Comparison of ENCODE assay signal across 8 mouse cellular contexts in the genomic region with DNA sequence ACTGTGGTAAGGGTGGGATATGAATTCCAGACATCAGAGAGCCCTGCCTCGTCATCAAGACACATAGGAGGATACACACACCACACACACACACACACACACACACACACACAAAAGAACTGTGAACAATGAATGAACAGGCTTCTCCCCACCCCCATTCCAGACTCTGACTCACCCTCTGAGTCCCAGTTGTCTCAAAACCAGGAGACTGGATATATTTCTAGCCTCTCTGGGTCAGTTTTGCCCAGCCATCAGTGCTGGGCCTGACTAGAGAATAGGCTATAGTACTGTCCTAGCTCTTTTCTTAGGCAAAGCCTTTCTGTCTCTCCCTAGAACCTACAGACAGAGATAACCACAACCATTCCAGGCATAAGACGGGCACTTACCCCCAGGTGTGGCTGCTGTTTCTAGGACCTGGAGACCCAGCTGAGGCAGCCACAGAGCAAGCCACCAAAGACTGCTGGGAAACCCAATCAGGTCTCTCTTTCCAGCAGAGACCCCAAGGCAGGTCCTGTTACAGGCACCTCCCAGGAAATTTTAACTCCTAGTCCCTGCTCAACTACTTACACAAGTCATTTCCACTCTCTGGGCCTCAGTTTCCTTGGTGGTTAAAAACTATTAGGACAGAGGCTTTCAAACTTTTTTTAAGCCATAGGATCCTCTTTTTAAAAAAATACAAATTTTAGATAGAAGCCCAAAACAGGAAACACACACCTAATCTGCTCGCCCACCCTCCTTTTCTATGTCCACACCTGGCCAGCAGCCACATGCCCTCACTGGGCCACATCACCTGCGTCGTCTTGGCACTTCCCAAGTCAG. TPM values are rescaled to one million over a fixed set of nuclear protein-coding genes. Genes with fewer than 3 reads are reported as not detected.
DNase-seq lines count a peak whose midpoint lies in the region; ATAC-seq and TF ChIP-seq lines count a peak whose summit lies in the region.

No protein-coding gene starts in this region.

- ATAC-seq in heart, embryonic 12.5 days (ENCODE audit: insufficient number of reproducible peaks, low FRiP score): no peak
- no peak; the same call in 1 of the 2 replicates for ATAC-seq in kidney, embryonic 16.5 days (ENCODE audit: low FRiP score, low TSS enrichment)

- intact Hi-C loops in heart, postnatal 36 days (cut with DNase I): loop anchor here (2.0 kb wide), 1 partner anchor 134 kb away; a partner anchor contains a TSS

- H3K79me2 ChIP-seq in myocyte (ENCODE audit: control insufficient read depth, insufficient read depth): peaks cover 38% of the 10 kb centered on the region

- peak overlapping the region; percentile 97 for H3ac ChIP-seq in myocyte (ENCODE audit: control insufficient read depth, insufficient read length)

- in situ Hi-C loops in ES-E14 (cut with MboI; ENCODE audit: low sequenced_read_pairs in 2 of 2, unreplicated experiment in 2 of 2): no loop called here

- peak overlapping the region; percentile 97 for H3K27ac ChIP-seq in heart, embryonic 12.5 days (ENCODE audit: poor library complexity, severe bottlenecking)
- no peak overlapping the region for H3K27ac ChIP-seq in ES-E14 (ENCODE audit: insufficient read depth, low read depth, low read length, poor library complexity, severe bottlenecking)
- H3K27ac ChIP-seq in kidney, embryonic 16.5 days (ENCODE audit: low read length): peak overlapping the region; percentile 89

- WGBS in heart, embryonic 12.5 days: 17% methylated on average over 5 of the region's 5 CpGs
- WGBS in kidney, embryonic 16.5 days: 25% methylated on average over 5 of the region's 5 CpGs

- H3K4me1 ChIP-seq in heart, embryonic 12.5 days (replicated peaks): peaks cover 54% of the 10 kb centered on the region
- H3K4me1 ChIP-seq in ES-E14 (ENCODE audit: control insufficient read depth in 2 of 2, insufficient read depth in 2 of 2, low read length in 2 of 2, poor library complexity in 1 of 2): peaks cover 0 to 2% of the 10 kb centered on the region in 2 experiments; a peak in 2 of 4 replicates
- H3K4me1 ChIP-seq in kidney, embryonic 16.5 days (ENCODE audit: insufficient read depth, low read length): peaks cover 23% of the 10 kb centered on the region

- peak overlapping the region; percentile 86 for H3K4me3 ChIP-seq in heart, embryonic 12.5 days
- H3K4me3 ChIP-seq in ES-E14 (ENCODE audit: insufficient read depth in 1 of 2, low read depth in 1 of 2, low read length in 2 of 2, poor library complexity in 1 of 2, severe bottlenecking in 1 of 2): peak overlapping the region; percentile 82 to 87
- peak overlapping the region; percentile 83 for H3K4me3 ChIP-seq in kidney, embryonic 16.5 days (ENCODE audit: low read length)
- peak overlapping the region; percentile 61 for H3K4me3 ChIP-seq in myocyte

- no peaks in the 10 kb centered on the region for H3K9me3 ChIP-seq in heart, embryonic 12.5 days (replicated peaks)
- no peaks in the 10 kb centered on the region for H3K9me3 ChIP-seq in ES-E14 (ENCODE audit: control insufficient read depth, insufficient read depth, low read depth, low read length)
- no peaks in the 10 kb centered on the region for H3K9me3 ChIP-seq in kidney, embryonic 16.5 days (ENCODE audit: low read length)

- H3K27me3 ChIP-seq in heart, embryonic 12.5 days (replicated peaks): no peaks in the 10 kb centered on the region
- H3K27me3 ChIP-seq in kidney, embryonic 16.5 days (ENCODE audit: insufficient read depth, low read length): no peaks in the 10 kb centered on the region
- no peaks in the 10 kb centered on the region for H3K27me3 ChIP-seq in myocyte (ENCODE audit: control insufficient read depth, insufficient read depth, insufficient read length)

- TF ChIP-seq POLR2A in myocyte (IDR thresholded peaks at IDR 0.05; ENCODE audit: insufficient read length, low read depth): peak; percentile 34

- H3K9ac ChIP-seq in heart, embryonic 12.5 days: peak overlapping the region; percentile 98
- peak overlapping the region; percentile 79 for H3K9ac ChIP-seq in ES-E14 (ENCODE audit: insufficient read depth, low read depth, low read length, poor library complexity, severe bottlenecking)
- H3K9ac ChIP-seq in kidney, embryonic 16.5 days (replicated peaks; ENCODE audit: low read length): peak overlapping the region; percentile 98

- DNase-seq in heart, postnatal 36 days: no peak
- no peak for DNase-seq in ES-E14 (ENCODE audit: low read depth, low spot score)
- peak; percentile 66 for DNase-seq in fibroblast of lung, adult 2 months (ENCODE audit: low read depth)
- DNase-seq in spleen, adult 18-20 months: no peak
- no peak for DNase-seq in layer of hippocampus, adult 9-10 months (ENCODE audit: low spot score)

- peaks cover 24% of the 10 kb centered on the region for H3K36me3 ChIP-seq in heart, embryonic 12.5 days
- H3K36me3 ChIP-seq in ES-E14 (ENCODE audit: control insufficient read depth, insufficient read depth, low read length, poor library complexity, severe bottlenecking): peaks cover 4% of the 10 kb centered on the region; the same call in 1 of the 2 replicates
- H3K36me3 ChIP-seq in kidney, embryonic 16.5 days (ENCODE audit: insufficient read depth, low read length): peaks cover 14% of the 10 kb centered on the region
- peaks cover 9% of the 10 kb centered on the region for H3K36me3 ChIP-seq in myocyte (ENCODE audit: control insufficient read depth, insufficient read depth)

- peak overlapping the region; percentile 78 for H3K4me2 ChIP-seq in heart, embryonic 12.5 days
- H3K4me2 ChIP-seq in kidney, embryonic 16.5 days (replicated peaks; ENCODE audit: low read depth, low read length): peak overlapping the region; percentile 82
- H3K4me2 ChIP-seq in myocyte (ENCODE audit: low read depth): peak overlapping the region; percentile 88

TF ChIP-seq in ES-E14, 5 proteins besides CTCF, POLR2A, EP300 and RAD21:
- no peak for TF ChIP-seq CHD2 (IDR thresholded peaks at IDR 0.05; ENCODE audit: low read depth, low read length)
- no peak for TF ChIP-seq ZC3H11A (IDR thresholded peaks at IDR 0.05; ENCODE audit: borderline replicate concordance, low read depth, low read length)
- no peak for TF ChIP-seq HCFC1 (IDR thresholded peaks at IDR 0.05; ENCODE audit: borderline replicate concordance, insufficient read depth, low read length)
- TF ChIP-seq MAFK (IDR thresholded peaks at IDR 0.05; ENCODE audit: insufficient read depth, low read depth, low read length): no peak
- TF ChIP-seq ZNF384 (IDR thresholded peaks at IDR 0.05; ENCODE audit: low read depth, low read length): no peak

TF ChIP-seq in myocyte, 11 proteins besides CTCF, POLR2A, EP300 and RAD21:
- peak in 1 of 3 experiments; percentile 33 for TF ChIP-seq MYOD1 (IDR thresholded peaks at IDR 0.05; ENCODE audit: control insufficient read depth in 1 of 3, insufficient read length in 2 of 3, low read depth in 2 of 3)
- peak in 1 of 3 experiments; percentile 12 for TF ChIP-seq MYOG (IDR thresholded peaks at IDR 0.05; ENCODE audit: control insufficient read depth in 1 of 3, insufficient read depth in 1 of 3, insufficient read length in 2 of 3, low read depth in 2 of 3)
- no peak for TF ChIP-seq MAX (IDR thresholded peaks at IDR 0.05; ENCODE audit: low read depth)

RNA-seq across cellular contexts. Expression of a gene that starts 4.0 kb away (rescaled TPM):
- 24.5 and 25.9 TPM in 2 replicates for polyA plus RNA-seq in heart, embryonic 12.5 days (2016; fragmentation: Nextera tagmentation; extraction: Ambion mirVana)
- total RNA-seq in heart, postnatal 36 days (2021): 100 to 1,000 TPM; 111 to 120 TPM
- 16.1 and 17.7 TPM in 2 replicates for total RNA-seq in ES-E14 (2012; rRNA removed)
- polyA plus RNA-seq in kidney, embryonic 16.5 days (2015; fragmentation: Nextera tagmentation; extraction: Ambion mirVana): 13.4 and 13.7 TPM in 2 replicates
- 64.1 TPM for polyA plus RNA-seq in myocyte (2012; fragmentation: generic; extraction: Trizol)

RNA-seq across cellular contexts. Expression of a gene that starts 13.5 kb away (rescaled TPM):
- polyA plus RNA-seq in heart, embryonic 12.5 days (2016; fragmentation: Nextera tagmentation; extraction: Ambion mirVana): 10.2 and 11.4 TPM in 2 replicates
- 10 to 100 TPM in 1 of 2 experiments, 1 to 10 TPM in 1; 6.9 to 16.0 TPM for total RNA-seq in heart, postnatal 36 days (2021)
- total RNA-seq in ES-E14 (2012; rRNA removed): 2.1 and 4.5 TPM in 2 replicates
- 16.8 and 18.3 TPM in 2 replicates for polyA plus RNA-seq in kidney, embryonic 16.5 days (2015; fragmentation: Nextera tagmentation; extraction: Ambion mirVana)
- polyA plus RNA-seq in myocyte (2012; fragmentation: generic; extraction: Trizol): 0.54 TPM

RNA-seq across cellular contexts. Expression of a gene that starts 30.1 kb away (rescaled TPM):
- 25.0 and 31.0 TPM in 2 replicates for polyA plus RNA-seq in heart, embryonic 12.5 days (2016; fragmentation: Nextera tagmentation; extraction: Ambion mirVana)
- 10 to 100 TPM; 60.0 to 62.9 TPM for total RNA-seq in heart, postnatal 36 days (2021)
- total RNA-seq in ES-E14 (2012; rRNA removed): 14.6 and 19.8 TPM in 2 replicates
- 16.6 and 19.1 TPM in 2 replicates for polyA plus RNA-seq in kidney, embryonic 16.5 days (2015; fragmentation: Nextera tagmentation; extraction: Ambion mirVana)
- polyA plus RNA-seq in myocyte (2012; fragmentation: generic; extraction: Trizol): 35.7 TPM

RNA-seq across cellular contexts. Expression of a gene that starts 58.3 kb away (rescaled TPM):
- 14.4 and 15.8 TPM in 2 replicates for polyA plus RNA-seq in heart, embryonic 12.5 days (2016; fragmentation: Nextera tagmentation; extraction: Ambion mirVana)
- total RNA-seq in heart, postnatal 36 days (2021): 10 to 100 TPM; 36.1 to 36.4 TPM
- 11.4 and 14.3 TPM in 2 replicates for total RNA-seq in ES-E14 (2012; rRNA removed)
- polyA plus RNA-seq in kidney, embryonic 16.5 days (2015; fragmentation: Nextera tagmentation; extraction: Ambion mirVana): 22.6 and 23.8 TPM in 2 replicates
- 83.3 TPM for polyA plus RNA-seq in myocyte (2012; fragmentation: generic; extraction: Trizol)
